Mouse (Mus musculus) heart, embryonic 13.5 days (tissue): ENCODE measurements around the gene Fth1. TPM values are rescaled to one million over a fixed set of nuclear protein-coding genes. Genes with fewer than 3 reads are reported as not detected.

ENCODE experiments used
- ATAC-seq: fragments of 200-750 bp; cut with Nextera tagmentation; 2 replicates; pipeline ENCODE4 v1.8.0; 2017; ENCODE audit warnings: moderate TSS enrichment; ENCODE audit not compliant: insufficient number of reproducible peaks, low FRiP score, low TSS enrichment; ENCODE audit errors: extremely low read depth
- H3K27ac ChIP-seq: fragments of 300-500 bp; sonication (generic); replicated peaks from 2 replicates; pipeline ENCODE4 v1.5.1; 2015; ENCODE audit warnings: moderate library complexity, mild to moderate bottlenecking, inconsistent platforms
- H3K27me3 ChIP-seq: fragments of 300-500 bp; sonication (generic); replicated peaks from 2 replicates; pipeline ENCODE4 v1.6.1; 2015; ENCODE audit warnings: mild to moderate bottlenecking, inconsistent platforms
- H3K36me3 ChIP-seq: fragments of 300-500 bp; sonication (generic); 2 replicates; pipeline ENCODE4 v1.6.1; 2015; ENCODE audit warnings: mild to moderate bottlenecking, inconsistent platforms
- H3K4me1 ChIP-seq: fragments of 300-500 bp; sonication (generic); 2 replicates; pipeline ENCODE4 v1.6.1; 2015; ENCODE audit warnings: inconsistent platforms
- H3K4me2 ChIP-seq: fragments of 300-500 bp; sonication (generic); 2 replicates; pipeline ENCODE4 v1.6.1; 2015; ENCODE audit warnings: inconsistent platforms, mild to moderate bottlenecking, moderate library complexity
- H3K4me3 ChIP-seq: fragments of 300-500 bp; sonication (generic); 2 replicates; pipeline ENCODE4 v1.5.1; 2015; ENCODE audit warnings: moderate library complexity, mild to moderate bottlenecking, inconsistent platforms
- H3K9ac ChIP-seq: fragments of 300-500 bp; sonication (generic); 2 replicates; pipeline ENCODE4 v1.6.1; 2015; ENCODE audit warnings: inconsistent platforms, mild to moderate bottlenecking, moderate library complexity
- H3K9me3 ChIP-seq: fragments of 300-500 bp; sonication (generic); 2 replicates; pipeline ENCODE4 v1.6.1; 2016; ENCODE audit warnings: inconsistent platforms
- WGBS: fragments of 180-500 bp; shearing (Covaris S2); methylation state at CpG from one replicate; pipeline ENCODE4 v1.1.7; 2015; ENCODE audit warnings: mixed read lengths; 5-methylcytosine and 5-hydroxymethylcytosine counted together
- polyA plus RNA-seq: library from polyadenylated mRNA; unstranded; fragments of >200 nt; fragmentation: Nextera tagmentation; extraction: Ambion mirVana; gene quantifications from 2 replicates; pipeline ENCODE4 v1.2.1, GENCODE M21; 2015

Fth1 gene
- polyA plus RNA-seq, 1 experiment from 2014 or later, result 2,554 TPM

DNA sequence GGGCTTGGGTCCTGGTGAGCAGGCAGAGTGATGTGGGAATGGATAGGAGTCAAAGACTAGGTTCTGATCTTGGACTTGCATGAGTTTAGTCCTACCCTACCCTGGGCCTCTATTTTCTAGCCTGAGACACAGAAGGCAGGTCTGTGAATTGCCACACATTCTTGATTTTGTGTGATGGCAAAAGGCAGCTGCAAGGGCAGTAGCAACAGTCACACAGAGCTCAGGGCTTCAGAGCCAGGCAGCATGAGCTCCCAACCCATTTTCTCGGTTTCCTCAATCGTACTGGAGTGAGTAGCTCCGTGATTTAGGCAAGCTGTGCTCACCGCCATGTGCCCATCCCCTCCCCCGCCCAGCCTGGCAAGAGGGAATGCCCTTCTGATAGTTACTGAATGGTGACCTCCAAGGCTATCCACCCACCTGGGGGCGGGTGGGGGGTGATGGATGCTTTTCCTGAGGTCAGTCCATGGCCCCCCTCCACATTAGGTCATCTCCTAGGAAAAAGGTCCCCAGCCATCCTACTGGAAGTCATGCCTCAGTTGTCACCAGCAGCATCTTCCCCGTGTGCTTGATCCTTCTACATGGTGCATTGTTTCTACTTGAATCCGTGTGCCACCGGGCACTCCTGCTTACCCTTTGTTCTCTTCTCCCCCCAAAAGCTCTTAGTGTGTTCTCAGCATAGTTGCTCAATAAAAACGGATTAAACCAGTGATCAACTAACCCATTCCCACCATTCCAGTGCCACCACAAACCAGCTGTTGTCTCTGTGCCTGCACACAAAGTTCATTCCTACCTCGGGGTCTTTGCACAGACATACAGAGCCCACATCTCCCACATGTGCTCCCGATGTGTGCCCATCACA is 17.0 kb downstream of the Fth1 start:
- Histone ChIP-seq H3K4me3 (no peak overlapping the region), H3K27ac (no peak overlapping the region), H3K9me3 (no peaks in the 10 kb centered on the region), H3K36me3 (no peaks in the 10 kb centered on the region), H3K27me3 (no peaks in the 10 kb centered on the region; the same call in none of the 2 replicates), H3K9ac (no peak overlapping the region), H3K4me1 (peaks cover 14% of the 10 kb centered on the region), H3K4me2 (no peak overlapping the region)
- ATAC-seq, result no peak
- 65% methylated on average over 12 of the region's 12 CpGs for WGBS

- ATAC-seq, result no peak
- Histone ChIP-seq H3K4me3 (no peak overlapping the region), H3K4me2 (no peak overlapping the region), H3K36me3 (no peaks in the 10 kb centered on the region), H3K27ac (no peak overlapping the region), H3K4me1 (peaks cover 8% of the 10 kb centered on the region), H3K9ac (no peak overlapping the region), H3K9me3 (no peaks in the 10 kb centered on the region), H3K27me3 (no peaks in the 10 kb centered on the region; the same call in 1 of the 2 replicates)
- 64% methylated on average over 2 of the region's 2 CpGs for WGBS
These were observed 17.6 kb downstream of the Fth1 start for GRCm38 (mm10) chr19:9998063-9998416.

GRCm38 (mm10) chr19:9998736-9999486 is 18.5 kb downstream of the Fth1 start:
- no peak overlapping the region for H3K27ac ChIP-seq
- H3K4me2 ChIP-seq, result no peak overlapping the region
- no peak overlapping the region for H3K9ac ChIP-seq
- H3K9me3 ChIP-seq, result no peaks in the 10 kb centered on the region
- 56% methylated on average over 13 of the region's 13 CpGs for WGBS
- H3K4me1 ChIP-seq, result peaks cover 4% of the 10 kb centered on the region
- ATAC-seq, result no peak
- H3K36me3 ChIP-seq, result no peaks in the 10 kb centered on the region
- no peak overlapping the region for H3K4me3 ChIP-seq
- no peaks in the 10 kb centered on the region; the same call in 1 of the 2 replicates for H3K27me3 ChIP-seq

GRCm38 (mm10) chr19:10000330-10000729 is 19.9 kb downstream of the Fth1 start:
- 17% methylated on average over 3 of the region's 3 CpGs for WGBS
- Histone ChIP-seq H3K4me2 (no peak overlapping the region), H3K27me3 (no peaks in the 10 kb centered on the region; the same call in 1 of the 2 replicates), H3K27ac (no peak overlapping the region), H3K9me3 (no peaks in the 10 kb centered on the region), H3K4me3 (no peak overlapping the region), H3K36me3 (no peaks in the 10 kb centered on the region), H3K4me1 (peaks cover 4% of the 10 kb centered on the region), H3K9ac (no peak overlapping the region)
- ATAC-seq, result no peak

GRCm38 (mm10) chr19:10001206-10001969 is 21.0 kb downstream of the Fth1 start, which contains the start of the genes Best1 and Rab3il1:
Best1 (minus strand) TSS chr19:10001633.
Rab3il1 (plus strand) TSS chr19:10001669.
- no peaks in the 10 kb centered on the region for H3K36me3 ChIP-seq
- 67% methylated on average over 7 of the region's 7 CpGs for WGBS
- H3K27me3 ChIP-seq, result no peaks in the 10 kb centered on the region; the same call in 1 of the 2 replicates
- ATAC-seq, result no peak
- H3K9me3 ChIP-seq, result no peaks in the 10 kb centered on the region
- H3K4me1 ChIP-seq, result peaks cover 4% of the 10 kb centered on the region
- H3K9ac ChIP-seq, result no peak within 1 kb of the TSS
- no peak within 1 kb of the TSS for H3K27ac ChIP-seq
- no peak within 1 kb of the TSS for H3K4me2 ChIP-seq
- H3K4me3 ChIP-seq, result no peak within 1 kb of the TSS

GRCm38 (mm10) chr19:10003696-10004095 is 23.3 kb downstream of the Fth1 start:
- Histone ChIP-seq H3K9ac (no peak overlapping the region), H3K27me3 (no peaks in the 10 kb centered on the region), H3K4me2 (no peak overlapping the region), H3K9me3 (no peaks in the 10 kb centered on the region), H3K36me3 (no peaks in the 10 kb centered on the region), H3K4me3 (no peak overlapping the region), H3K4me1 (no peaks in the 10 kb centered on the region; the same call in 1 of the 2 replicates), H3K27ac (no peak overlapping the region)
- no peak for ATAC-seq
- WGBS, result 92% methylated on average over 1 of the region's 1 CpGs

DNA sequence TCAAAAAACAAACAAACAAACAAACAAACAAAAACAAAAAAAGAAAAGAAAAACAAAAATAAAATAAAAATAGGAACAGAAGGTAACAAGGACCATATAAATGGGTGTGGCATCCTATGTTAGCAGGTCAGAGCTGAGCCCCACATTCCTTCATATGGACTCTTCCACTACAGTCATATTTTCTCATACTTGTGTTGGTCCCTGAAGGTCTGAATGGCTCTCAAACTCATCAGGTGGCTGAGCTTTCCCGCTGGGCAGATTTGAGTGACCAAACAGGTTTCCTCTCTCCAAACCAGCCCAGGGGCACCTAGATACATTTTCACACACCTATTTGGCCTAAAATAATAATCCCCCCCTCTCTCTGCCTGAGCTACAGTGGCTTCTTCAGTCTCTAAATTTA is 31.0 kb downstream of the Fth1 start:
- H3K9ac ChIP-seq, result no peak overlapping the region
- H3K27ac ChIP-seq, result no peak overlapping the region
- peaks cover 49% of the 10 kb centered on the region for H3K4me1 ChIP-seq
- no peaks in the 10 kb centered on the region for H3K27me3 ChIP-seq
- no peak overlapping the region for H3K4me3 ChIP-seq
- H3K36me3 ChIP-seq, result no peaks in the 10 kb centered on the region
- no peak for ATAC-seq
- no peaks in the 10 kb centered on the region for H3K9me3 ChIP-seq
- no peak overlapping the region for H3K4me2 ChIP-seq
- WGBS, result 81% methylated on average over 1 of the region's 1 CpGs

- Histone ChIP-seq H3K27me3 (no peaks in the 10 kb centered on the region), H3K36me3 (no peaks in the 10 kb centered on the region), H3K4me3 (no peak overlapping the region), H3K4me2 (peak overlapping the region; percentile 90), H3K9ac (peak overlapping the region; percentile 54), H3K9me3 (no peaks in the 10 kb centered on the region), H3K4me1 (peaks cover 59% of the 10 kb centered on the region), H3K27ac (peak overlapping the region; percentile 96)
- no peak for ATAC-seq
- WGBS, result 12% methylated on average over 6 of the region's 6 CpGs
These were observed 32.5 kb downstream of the Fth1 start for GRCm38 (mm10) chr19:10012827-10013278.

DNA sequence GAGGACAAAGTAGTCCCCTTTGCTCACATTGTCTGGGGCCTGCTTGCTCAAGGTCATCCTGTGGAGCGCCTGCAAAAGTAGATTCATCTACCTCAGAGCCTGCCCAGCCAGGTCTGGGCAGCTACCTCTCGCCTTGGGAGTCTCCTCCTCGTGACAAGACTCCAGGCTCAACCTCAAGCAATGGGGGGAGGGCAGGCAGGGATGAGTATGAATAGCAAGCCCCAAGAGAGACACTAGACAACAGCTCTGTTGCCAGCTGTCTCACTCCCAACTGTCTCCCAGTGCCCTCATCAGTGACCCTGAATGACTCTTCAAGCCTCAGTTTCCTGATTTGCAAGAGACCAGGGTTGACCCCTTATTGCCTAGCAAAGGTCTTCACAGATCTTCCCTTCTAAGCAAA is 33.0 kb downstream of the Fth1 start:
- H3K4me2 ChIP-seq, result peak overlapping the region; percentile 90
- H3K9me3 ChIP-seq, result no peaks in the 10 kb centered on the region
- no peak overlapping the region for H3K4me3 ChIP-seq
- no peaks in the 10 kb centered on the region for H3K36me3 ChIP-seq
- WGBS, result 16% methylated on average over 3 of the region's 3 CpGs
- peak overlapping the region; percentile 96 for H3K27ac ChIP-seq
- peak overlapping the region; percentile 54 for H3K9ac ChIP-seq
- H3K27me3 ChIP-seq, result no peaks in the 10 kb centered on the region
- ATAC-seq, result no peak
- peaks cover 61% of the 10 kb centered on the region for H3K4me1 ChIP-seq

- H3K4me1 ChIP-seq, result peaks cover 66% of the 10 kb centered on the region
- peak overlapping the region; percentile 54; the same call in 1 of the 2 replicates for H3K9ac ChIP-seq
- H3K27ac ChIP-seq, result peak overlapping the region; percentile 96
- no peak for ATAC-seq
- WGBS, result 11% methylated on average over 5 of the region's 5 CpGs
- no peaks in the 10 kb centered on the region for H3K36me3 ChIP-seq
- H3K4me3 ChIP-seq, result no peak overlapping the region
- H3K27me3 ChIP-seq, result no peaks in the 10 kb centered on the region
- peak overlapping the region; percentile 90 for H3K4me2 ChIP-seq
- H3K9me3 ChIP-seq, result no peaks in the 10 kb centered on the region
These were observed 33.5 kb downstream of the Fth1 start for GRCm38 (mm10) chr19:10013913-10014312.

- Histone ChIP-seq H3K9me3 (no peaks in the 10 kb centered on the region), H3K27me3 (no peaks in the 10 kb centered on the region), H3K9ac (peak overlapping the region; percentile 67), H3K36me3 (no peaks in the 10 kb centered on the region), H3K4me3 (peak overlapping the region; percentile 72), H3K4me2 (peak overlapping the region; percentile 90), H3K4me1 (peaks cover 75% of the 10 kb centered on the region), H3K27ac (peak overlapping the region; percentile 96)
- 41% methylated on average over 13 of the region's 13 CpGs for WGBS
- no peak; the same call in 1 of the 2 replicates for ATAC-seq
These were observed 34.4 kb downstream of the Fth1 start for GRCm38 (mm10) chr19:10014824-10015223.
